Mouse (Mus musculus): Measurements from ENCODE around the gene Axin1.
"Not testable (repeated sequence)": the region's sequence is repeated elsewhere in the genome, so short reads cannot be mapped to it uniquely, and the experiment has no call there.

The Axin1 gene

DNA sequence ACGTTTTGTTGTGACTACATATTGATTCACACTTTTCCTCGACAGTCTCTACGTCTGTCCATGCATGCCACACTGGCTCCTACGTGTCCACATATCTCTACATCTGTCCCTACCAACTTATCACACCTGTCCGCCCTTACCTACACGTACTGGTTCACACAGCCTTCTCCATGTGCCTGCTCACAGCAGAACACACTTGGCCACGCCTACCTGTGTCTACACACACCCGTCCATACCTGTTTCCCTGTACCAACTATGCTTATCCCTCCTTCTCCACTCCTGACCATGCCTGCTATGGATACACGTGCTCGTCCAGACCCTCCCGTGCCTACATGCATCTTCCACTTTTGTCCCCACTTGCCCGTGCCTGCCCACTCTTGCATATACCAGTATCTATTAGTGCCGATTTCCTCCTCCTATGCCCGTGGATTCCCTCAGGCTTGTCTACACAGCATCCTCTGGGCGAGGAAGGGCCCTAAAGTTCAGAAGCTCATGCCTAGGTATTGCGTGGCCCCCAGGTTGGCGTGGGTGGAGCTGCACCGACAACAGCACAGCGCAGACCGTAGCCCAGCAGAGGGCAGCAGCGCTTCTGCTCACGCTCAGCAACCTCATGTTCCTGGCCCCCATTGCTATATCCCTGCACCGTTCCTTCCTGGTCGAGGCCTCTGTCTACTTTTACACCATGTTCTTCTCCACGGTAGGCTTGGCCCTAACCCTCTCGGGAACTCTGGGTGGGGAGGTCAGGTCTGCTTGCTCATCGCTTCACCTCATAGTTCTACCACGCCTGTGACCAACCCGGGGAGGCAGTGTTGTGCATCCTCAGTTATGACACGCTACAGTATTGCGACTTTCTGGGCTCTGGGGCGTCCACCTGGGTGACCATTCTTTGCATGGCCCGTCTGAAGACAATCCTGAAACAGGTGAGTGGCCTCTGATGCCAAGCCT lies 18.4 kb upstream of the Axin1 start:
- DNase-seq (ENCODE audit: extremely low spot score): peak; percentile 54

DNA sequence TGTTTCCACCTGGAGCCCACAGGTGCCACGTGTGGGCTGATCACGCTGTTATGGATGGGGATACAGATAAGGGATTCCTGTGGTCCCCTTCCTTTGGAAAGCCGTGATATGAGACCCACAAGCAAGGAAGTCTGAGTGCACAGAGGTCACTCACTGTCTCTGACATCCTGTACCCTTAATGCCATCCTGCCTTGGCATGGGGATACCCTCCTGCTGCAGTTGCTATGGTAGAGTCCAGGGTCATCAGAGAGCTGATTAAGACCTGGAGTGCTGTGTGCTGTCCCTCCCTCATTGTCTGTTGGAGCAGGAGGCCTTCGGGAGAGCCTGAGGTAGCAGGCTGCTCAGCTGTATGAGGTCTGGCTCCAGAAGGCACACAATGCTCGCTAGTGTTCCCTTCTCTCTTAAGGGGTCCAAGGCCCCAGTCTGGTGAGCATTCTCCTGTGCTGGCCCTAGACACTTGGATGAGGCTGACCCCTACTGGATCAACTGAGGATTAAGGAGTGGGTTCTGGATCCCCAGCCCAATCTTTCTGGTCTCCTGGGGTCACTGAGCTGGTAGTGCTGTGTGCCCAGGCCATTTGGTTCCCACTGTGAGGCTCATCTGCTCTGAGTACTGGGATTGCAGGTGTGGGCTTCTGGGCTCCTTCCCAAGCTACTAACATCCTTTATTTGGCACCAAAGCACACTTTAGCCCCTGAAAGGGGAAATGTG lies 15.9 kb upstream of the Axin1 start:
- DNase-seq (ENCODE audit: extremely low spot score): no peak

DNA sequence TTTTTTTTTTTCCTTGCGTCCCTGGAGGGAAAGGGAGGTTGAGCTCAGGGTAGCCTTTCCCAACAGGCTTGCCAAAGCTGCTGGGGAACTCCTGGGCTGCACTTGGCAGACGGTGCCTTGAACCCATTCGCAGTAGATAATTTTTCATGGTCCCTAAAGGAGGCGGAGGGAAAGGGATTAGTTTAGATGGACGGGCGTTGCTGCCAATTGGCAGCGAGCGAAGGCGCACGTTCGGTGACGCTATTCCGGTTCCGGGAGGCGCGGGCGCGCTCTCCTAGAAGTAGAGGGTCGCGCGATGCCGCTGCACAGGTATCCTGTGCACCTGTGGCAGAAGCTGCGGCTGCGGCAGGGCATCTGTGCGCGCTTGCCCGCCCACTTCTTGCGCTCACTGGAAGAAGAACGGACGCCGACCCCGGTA lies 15.2 kb upstream of the Axin1 start, which contains the start of gene Mrpl28:
TSS of gene Mrpl28 (plus strand) at position 234 of the 418 bp plus-strand sequence.
- DNase-seq (ENCODE audit: extremely low spot score): peak; percentile 92

DNA sequence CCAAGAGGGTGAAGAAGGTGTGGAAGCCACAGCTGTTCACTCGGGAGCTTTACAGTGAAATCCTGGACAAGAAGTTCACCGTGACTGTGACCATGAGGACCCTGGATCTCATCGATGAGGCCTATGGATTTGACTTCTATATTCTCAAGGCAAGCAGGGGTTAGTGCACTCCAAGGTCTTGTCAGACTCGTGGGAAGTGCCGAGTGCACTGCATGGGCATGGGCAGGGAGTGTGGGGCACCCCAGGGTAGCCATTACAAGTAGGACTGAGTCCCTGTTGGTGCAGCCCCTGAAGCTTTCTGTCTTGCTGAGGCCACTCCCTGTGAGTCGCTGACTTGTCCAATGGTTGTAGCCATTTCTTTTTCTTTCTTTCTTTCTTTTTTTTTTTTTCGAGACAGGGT lies 13.9 kb upstream of the Axin1 start:
- no peak for DNase-seq (ENCODE audit: extremely low spot score)

DNA sequence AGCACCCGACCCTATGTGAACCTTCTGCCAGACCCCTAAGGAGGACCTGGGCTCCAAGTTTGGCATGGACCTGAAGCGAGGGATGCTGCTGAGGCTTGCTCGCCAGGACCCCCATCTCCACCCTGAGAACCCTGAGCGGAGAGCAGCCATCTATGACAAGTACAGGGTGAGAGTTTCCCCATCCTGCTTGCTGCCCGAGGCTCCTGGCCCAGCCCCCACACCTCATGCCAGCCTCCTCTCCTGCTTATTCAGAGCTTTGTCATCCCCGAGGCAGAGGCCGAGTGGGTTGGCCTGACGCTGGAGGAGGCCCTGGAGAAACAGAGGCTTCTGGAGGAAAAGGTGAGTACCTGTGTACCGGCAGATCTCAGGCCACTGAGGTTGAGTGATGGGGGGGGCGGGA lies 13.3 kb upstream of the Axin1 start:
- DNase-seq (ENCODE audit: extremely low spot score): no peak

DNA sequence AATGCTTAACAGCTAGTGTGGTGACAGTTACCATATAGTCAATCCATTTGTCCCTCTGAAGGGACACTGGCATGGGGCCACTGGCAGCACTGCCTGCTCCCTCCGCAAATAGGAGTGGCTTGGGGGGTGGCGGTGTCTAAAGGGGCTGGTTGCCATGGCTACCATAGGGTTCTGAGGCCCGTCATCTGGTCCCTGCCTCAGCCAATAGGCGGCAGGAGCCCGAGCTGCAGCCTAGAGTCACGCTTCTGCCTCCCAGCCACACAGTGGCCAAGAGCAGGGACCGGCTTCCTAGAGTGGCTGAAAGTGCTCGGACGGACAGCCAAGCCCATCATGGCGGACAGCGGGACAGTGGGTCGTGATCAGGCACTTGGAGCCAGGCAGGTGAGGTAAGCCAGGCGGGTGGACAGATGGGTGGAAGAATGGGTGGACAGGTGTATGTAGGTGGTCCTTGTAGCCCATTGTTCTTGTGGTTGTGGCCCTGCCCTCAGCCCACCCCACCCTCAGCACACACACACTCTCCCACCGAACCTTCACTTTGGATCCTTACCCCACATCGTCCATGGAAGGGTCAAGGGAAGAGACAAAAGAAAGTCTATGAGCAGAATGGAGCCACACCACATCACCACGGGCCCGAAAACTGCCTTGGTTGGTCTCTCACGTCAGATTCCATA lies 7.3 kb upstream of the Axin1 start:
- no peak for DNase-seq (ENCODE audit: extremely low spot score)

DNA sequence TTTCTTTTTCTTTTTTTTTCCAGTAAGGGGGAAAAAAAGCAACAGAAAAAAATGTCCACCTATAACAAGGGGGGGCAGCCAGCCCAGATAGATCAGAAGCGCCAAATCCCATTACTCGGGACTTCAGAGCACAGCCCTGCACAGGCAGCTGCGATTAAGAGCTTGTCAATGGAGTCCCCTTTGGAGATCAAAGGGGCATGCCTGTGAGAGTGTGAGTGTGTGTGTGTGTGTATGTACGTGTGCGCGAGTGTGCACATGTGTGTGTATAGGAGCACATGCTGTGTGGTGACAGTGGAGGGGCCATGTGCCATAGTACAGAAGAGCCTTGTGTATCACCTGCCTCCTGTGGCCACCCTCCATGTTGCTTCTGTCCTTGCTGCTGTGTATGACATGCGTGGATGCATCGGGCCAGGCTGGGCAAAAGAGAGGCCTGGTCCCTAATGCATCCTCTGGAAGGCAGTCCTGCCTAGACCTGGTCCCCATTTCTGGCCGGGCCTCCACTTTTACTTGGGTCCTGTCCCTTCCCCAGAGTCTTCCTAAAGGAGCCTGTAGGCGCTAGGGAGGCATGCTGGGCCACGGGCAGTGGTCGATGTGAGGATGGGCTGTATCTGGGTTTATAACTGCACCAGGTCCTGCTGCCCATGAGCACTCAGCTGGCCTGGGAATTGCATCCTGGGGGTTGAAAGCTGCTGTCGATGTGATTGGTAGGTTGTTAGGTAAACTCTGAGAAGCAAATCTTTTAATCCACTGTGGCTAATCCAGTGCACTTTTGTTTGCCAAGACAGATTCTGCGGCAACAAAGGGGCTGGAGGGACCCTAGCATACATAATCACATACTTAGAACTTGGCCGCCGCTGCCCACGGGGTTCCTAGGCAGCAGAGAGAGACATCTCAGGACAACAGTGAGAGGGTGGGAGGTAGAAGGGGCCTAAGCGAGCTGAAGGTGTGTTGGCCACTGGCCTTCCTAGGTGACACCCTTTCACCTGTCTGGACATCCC lies 6.3 kb upstream of the Axin1 start:
- no peak for DNase-seq (ENCODE audit: extremely low spot score)

DNA sequence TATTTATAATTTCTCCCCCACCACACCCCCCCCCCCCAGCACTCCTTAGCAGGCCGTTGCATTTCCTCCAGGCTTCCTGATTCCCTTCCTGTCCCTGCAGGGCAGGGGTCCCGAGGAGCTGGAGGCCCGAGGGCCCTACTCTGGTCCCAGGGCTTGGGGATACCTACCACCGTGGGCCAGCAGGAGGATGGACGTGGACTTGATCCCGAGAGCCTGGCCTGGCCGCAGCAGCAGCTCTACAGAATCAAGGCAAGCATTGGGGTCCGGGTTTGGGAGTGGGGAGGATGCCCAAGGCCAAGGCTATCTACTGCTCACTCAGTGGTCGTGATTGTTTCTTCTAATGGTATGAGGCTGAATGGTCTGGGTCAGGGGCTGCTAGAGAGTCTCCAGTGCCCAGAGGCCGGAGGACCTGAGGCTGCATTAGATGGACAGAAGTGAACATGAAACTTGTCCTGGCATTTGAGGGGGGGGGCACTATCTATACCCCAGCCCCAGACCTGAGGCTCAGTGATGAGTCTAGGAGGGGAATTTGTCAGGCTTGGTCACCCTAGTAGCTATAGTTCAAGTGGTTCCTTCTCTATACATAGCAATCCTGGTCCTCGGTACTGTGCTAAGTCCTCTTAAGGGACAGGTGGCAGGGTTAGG lies 1.3 kb upstream of the Axin1 start:
- DNase-seq (ENCODE audit: extremely low spot score): no peak

DNA sequence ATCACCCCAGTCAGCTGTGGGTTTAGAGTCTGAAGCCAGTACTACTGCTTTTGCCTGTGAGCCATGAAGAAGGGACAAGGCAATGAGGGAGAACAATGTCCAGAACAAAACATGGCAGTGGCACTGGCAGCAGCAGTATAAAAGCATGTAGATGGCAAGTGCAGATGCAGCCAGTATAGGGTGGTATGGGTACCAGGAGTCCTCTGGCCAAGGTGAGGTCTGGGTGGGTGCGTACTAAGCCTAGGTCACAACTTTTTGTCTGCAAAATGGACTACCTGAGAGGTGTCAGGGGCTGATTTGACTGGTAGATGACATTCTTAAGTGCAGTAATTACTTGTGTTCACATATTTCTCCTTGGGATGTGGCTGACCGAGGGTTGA lies 747 bp upstream of the Axin1 start:
- DNase-seq (ENCODE audit: extremely low spot score): no peak

DNA sequence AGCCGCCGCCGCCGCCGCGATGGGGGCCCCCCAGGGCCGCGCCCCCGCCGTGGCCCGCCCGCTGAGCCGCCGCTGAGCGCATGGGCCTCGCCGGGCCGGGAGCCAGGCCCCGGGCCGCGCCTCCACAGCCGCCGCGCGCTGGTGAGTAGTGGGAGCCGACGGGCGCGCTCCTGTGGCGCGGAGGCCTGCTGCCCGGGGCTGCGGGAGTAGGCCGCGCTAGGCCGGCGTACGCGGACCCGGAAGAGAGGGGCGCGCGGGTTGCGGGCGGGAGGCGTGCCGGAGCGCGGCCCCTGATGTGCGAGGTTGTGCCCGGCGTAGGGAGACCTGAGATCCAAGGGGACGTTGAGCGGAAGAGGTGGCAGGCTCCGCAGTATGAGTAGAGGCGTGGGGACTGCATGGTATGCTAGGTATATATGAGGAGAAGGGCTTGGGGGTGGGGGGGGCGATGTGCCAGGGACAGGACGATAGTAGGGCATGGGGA lies 453 bp downstream of the Axin1 start:
- peak; percentile 54 for DNase-seq (ENCODE audit: extremely low spot score)

DNA sequence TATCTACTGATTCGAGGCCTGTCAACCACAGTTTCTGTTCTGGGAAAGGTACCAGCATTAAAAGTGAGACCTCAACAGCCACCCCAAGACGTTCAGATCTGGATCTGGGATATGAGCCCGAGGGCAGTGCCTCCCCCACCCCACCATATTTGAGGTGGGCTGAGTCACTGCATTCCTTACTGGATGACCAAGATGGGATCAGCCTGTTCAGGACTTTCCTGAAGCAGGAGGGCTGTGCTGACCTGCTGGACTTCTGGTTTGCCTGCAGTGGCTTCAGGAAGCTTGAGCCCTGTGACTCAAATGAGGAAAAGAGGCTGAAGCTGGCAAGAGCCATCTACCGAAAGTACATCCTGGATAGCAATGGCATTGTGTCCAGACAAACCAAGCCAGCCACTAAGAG lies 4.3 kb downstream of the Axin1 start:
- DNase-seq (ENCODE audit: extremely low spot score): no peak

DNA sequence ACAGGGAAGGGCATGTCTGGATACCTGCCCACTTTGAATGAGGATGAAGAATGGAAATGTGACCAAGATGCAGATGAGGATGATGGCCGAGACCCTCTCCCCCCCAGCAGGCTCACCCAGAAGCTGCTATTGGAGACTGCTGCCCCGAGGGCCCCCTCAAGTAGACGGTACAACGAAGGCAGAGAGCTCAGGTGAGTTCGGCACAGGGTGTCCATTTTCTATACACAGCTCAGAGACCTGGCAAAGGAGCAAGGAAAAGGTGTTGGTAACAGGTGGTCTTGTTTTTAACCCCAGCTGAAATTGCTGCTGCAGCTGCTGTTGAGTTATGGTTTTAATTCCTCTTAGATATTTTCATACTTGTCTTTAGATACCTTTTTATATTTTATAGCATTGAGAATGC lies 4.9 kb downstream of the Axin1 start:
- no peak for DNase-seq (ENCODE audit: extremely low spot score)

DNA sequence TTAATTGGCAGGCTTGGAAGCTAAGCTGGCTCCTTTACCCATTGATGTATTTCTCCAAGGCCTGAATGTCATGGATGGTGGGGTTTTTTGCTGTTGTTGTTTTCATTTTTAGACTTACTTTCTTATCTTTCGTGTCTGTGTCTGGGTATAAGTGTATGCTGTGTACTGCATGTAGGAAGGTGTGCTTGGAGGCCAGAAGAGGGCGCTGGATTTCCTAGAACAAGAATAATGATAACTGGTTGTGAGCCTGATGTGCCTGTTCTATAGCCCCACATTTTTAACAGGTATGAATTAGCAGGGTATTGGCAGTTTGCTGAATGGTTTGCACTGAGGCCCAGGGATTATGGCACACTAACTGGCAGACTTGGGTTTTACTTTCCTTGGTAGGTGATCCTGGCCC lies 10.6 kb downstream of the Axin1 start:
- no peak for DNase-seq (ENCODE audit: extremely low spot score)

DNA sequence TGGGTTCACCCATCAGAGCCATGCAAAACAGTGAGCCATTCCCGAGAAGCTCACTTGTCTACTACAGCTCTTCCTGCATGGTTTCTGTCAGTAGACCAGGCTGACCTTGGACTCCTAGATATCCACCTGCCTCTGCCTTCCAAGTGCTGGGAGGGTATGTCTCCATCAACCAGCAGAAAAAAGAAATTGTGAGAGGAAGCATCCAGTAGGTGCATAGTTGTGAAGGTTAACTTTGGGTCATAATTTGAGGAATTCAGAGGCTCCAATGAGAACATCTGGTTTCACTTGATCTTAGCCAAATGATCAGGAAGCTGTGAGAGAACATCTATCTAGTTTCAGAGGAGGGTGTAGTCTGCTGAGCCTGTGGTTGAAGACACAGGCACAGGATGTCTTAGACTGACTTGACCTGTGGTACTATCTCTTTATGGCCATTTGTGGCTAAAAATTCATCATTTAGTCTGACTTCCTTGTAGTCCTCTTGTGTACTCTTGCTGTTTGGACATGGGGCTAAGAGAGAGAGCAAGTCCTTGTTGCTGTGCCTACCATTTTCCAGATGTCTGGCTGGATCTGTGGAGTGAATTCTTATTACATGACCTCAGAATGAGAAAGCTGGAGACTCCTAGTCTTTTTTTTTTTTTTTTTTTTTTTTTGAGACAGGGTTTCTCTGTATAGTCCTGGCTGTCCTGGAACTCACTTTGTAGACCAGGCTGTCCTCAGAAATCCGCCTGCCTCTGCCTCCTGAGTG lies 13.6 kb downstream of the Axin1 start:
- no peak for DNase-seq (ENCODE audit: extremely low spot score)

DNA sequence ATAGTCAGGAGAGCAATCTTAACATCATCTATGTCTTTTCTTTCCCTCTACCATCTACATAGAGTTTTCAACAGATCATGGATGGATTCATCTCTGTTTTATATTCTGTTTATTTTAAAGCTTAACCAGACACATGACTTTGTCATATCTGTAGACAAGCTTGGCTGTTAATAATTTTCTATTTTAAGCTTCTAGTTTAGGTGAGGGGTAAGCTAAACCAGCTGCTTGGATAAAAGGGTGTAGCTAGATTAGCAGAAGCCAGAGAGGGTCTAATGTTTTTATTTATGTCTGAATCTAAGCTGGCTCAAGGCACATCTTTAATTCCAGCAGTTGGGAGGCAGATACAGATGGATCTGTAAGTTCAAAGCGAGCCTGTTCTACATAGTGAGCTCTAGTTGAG lies 24.2 kb downstream of the Axin1 start:
- DNase-seq (ENCODE audit: extremely low spot score): no peak

DNA sequence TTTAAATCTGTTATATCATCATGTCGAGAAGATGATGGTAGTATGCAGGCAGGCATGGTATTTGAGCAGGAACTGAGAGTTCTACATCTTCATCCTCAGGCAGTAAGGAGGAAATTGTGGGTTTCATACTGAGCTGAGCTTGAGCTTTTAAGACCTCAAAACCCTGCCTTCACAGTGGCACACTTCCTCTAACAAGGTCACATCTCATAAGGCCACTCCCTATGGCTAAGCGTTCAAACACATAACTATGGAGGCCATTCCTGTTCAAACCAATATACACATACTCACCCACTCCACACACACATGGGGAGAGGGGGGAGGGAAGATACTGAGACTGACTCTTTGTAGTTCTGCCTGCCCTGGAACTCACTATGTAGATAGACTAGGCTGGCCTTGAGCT lies 29.6 kb downstream of the Axin1 start:
- no peak for DNase-seq (ENCODE audit: extremely low spot score)

DNA sequence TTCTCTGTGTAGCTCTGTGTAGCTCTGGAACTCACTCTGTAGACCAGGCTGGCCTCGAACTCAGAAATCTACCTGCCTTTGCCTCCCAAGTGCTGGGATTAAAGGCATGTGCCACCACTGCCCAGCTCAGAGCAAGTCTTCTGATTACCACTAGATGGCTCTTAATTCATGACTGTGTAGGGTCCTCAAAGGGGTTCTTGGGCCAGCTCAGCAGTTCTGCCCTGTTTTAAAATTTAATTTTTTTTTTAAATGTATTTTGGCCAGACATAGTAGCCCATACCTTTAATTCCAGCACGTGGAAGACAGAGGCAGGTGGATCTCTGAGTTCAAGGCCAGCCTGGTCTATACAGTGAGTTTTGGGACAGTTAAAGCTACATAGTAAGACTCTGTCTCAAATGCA lies 36.8 kb downstream of the Axin1 start:
- DNase-seq (ENCODE audit: extremely low spot score): not testable (repeated sequence)

DNA sequence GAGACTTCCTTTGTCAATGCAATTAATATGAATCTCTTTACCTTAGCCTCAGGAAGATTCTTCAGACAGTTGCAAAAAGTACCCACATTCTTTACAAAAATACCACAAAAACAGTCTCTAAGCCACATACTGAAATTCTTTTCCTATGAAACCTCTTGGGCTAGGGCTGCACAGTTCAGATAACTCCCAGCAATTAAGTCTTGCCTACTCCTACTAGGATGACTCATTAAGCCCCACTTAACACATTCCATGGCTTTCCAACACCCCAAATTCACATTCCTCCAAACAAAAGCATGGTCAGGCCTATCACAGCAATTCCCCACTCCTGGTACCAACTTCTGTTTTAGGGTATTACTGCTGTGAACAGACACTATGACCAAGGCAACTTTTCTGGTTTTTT lies 40.1 kb downstream of the Axin1 start:
- no peak for DNase-seq (ENCODE audit: extremely low spot score)

DNA sequence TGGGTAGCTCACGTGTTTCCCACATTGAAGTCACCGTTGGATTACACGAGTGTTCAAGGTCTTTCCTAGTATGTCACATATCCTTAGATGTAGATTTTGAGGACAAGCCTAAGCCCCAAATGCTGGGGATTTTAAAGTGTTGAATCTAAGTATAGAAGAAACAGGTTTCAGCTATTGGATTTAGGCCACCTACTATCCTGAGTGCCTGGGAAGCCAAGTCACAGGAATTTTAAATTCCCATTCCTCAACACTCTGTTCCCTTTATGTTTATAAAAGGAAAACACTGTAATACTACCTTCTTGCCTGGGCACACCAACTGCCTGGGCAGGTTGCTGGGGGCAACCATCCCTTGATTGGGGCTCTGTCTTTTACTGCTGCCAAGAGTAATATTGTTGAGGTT lies 42.7 kb downstream of the Axin1 start:
- no peak for DNase-seq (ENCODE audit: extremely low spot score)

DNA sequence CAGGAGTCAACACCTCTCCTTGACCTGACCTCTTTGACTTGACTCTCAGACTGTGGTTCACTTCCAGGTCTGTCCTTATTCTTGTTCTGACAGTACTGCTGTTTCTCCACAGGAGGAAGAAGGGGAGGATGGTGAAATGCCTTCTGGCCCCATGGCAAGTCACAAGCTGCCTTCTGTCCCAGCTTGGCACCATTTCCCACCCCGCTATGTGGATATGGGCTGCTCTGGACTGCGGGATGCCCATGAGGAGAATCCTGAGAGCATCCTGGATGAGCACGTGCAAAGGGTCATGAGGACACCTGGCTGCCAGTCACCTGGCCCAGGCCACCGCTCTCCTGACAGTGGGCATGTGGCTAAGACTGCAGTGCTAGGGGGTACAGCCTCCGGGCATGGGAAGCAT lies 49.1 kb downstream of the Axin1 start:
- DNase-seq (ENCODE audit: extremely low spot score): no peak
